Mouse (Mus musculus): ENCODE results near the gene Klf4. TPM values are rescaled to one million over a fixed set of nuclear protein-coding genes. Genes with fewer than 3 reads are reported as not detected.
A peak's percentile ranks its signal among the peaks of the same experiment; 100 is the strongest.

Klf4 gene
- polyA plus RNA-seq, 1 experiment from 2014 or later = 3.8 TPM

DNA sequence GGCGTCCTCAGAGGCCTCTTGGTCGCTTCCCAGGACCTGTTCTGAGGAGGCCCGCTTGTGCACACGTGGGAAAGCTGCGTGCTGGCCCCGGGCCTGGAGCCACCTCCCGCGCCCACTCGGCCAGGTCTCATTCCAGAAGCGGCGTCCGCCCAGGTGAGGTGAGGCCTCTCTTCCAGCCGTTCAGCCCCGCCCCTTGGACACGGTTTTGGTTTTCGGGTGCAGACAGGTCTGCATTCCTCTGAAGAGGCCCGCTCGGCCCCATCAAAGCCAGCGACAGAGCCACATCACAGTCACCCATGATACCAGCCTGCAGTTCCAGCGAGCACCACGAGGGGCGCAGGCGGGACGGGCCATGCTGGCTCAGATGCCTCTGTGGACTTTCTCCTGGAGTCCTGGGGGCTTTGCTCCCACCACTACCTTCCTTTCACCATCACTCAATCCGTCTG is 51.9 kb downstream of the Klf4 start:
- 12% methylated on average over 25 of the region's 25 CpGs for WGBS
- Histone ChIP-seq H3K27ac (replicated peaks) (no peak overlapping the region), H3K9me3 (no peaks in the 10 kb centered on the region), H3K4me1 (peaks cover 24% of the 10 kb centered on the region), H3K4me2 (peak overlapping the region; percentile 69), H3K27me3 (replicated peaks) (no peaks in the 10 kb centered on the region), H3K9ac (peak overlapping the region; percentile 74), H3K36me3 (no peaks in the 10 kb centered on the region), H3K4me3 (peak overlapping the region; percentile 36)
- no peak for ATAC-seq (ENCODE audit: extremely low read depth, insufficient number of reproducible peaks, low FRiP score, low TSS enrichment)

DNA sequence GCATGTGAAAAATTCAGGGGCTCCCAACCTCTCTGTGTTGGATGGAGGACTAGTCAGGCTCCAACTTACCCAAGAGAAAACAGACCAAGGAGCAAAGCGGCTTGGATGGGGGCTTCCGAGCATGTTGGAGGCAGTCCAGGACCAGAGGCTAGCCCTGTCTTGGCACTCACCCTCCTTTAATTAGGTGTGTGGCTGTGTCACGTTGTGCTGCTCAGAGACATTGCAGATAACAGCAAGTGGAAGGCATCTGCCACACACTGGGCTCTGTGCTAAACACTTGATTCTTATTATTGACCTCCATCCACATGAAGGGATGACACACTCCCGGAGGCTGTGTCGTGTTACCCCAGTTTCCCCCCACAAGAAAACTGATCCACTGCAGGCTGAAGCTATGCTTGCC is 53.9 kb downstream of the Klf4 start:
- no peak overlapping the region for H3K4me2 ChIP-seq
- no peak overlapping the region for H3K27ac ChIP-seq (replicated peaks)
- H3K9me3 ChIP-seq = no peaks in the 10 kb centered on the region
- no peaks in the 10 kb centered on the region for H3K27me3 ChIP-seq (replicated peaks)
- no peaks in the 10 kb centered on the region for H3K36me3 ChIP-seq
- no peak overlapping the region for H3K9ac ChIP-seq
- WGBS = 41% methylated on average over 5 of the region's 5 CpGs
- H3K4me3 ChIP-seq = no peak overlapping the region
- no peak for ATAC-seq (ENCODE audit: extremely low read depth, insufficient number of reproducible peaks, low FRiP score, low TSS enrichment)
- peaks cover 30% of the 10 kb centered on the region for H3K4me1 ChIP-seq

DNA sequence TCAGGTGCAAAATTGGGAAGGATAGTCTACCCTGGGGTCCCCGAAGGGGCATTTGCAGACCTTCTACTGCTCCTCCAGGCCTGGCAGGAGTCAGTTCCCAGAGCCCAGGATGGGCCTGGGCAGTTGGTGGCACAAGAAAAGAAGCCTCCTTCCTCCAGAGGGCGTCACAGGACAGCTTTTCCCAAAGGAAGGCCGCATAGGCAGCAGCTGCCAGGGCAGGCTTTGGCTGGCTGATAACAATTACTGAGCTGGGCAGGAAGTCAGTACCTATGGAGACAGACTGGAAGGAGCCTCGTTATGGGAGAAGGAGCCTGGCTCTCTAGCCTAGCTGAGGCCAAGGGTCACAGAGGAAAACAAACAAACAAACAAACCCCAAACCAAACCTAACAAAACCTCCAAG is 54.3 kb downstream of the Klf4 start:
- 24% methylated on average over 4 of the region's 4 CpGs for WGBS
- ATAC-seq (ENCODE audit: extremely low read depth, insufficient number of reproducible peaks, low FRiP score, low TSS enrichment) = no peak
- Histone ChIP-seq H3K9ac (no peak overlapping the region), H3K4me3 (no peak overlapping the region), H3K4me1 (peaks cover 30% of the 10 kb centered on the region), H3K9me3 (no peaks in the 10 kb centered on the region), H3K4me2 (no peak overlapping the region), H3K27ac (replicated peaks) (no peak overlapping the region), H3K36me3 (no peaks in the 10 kb centered on the region), H3K27me3 (replicated peaks) (no peaks in the 10 kb centered on the region)

DNA sequence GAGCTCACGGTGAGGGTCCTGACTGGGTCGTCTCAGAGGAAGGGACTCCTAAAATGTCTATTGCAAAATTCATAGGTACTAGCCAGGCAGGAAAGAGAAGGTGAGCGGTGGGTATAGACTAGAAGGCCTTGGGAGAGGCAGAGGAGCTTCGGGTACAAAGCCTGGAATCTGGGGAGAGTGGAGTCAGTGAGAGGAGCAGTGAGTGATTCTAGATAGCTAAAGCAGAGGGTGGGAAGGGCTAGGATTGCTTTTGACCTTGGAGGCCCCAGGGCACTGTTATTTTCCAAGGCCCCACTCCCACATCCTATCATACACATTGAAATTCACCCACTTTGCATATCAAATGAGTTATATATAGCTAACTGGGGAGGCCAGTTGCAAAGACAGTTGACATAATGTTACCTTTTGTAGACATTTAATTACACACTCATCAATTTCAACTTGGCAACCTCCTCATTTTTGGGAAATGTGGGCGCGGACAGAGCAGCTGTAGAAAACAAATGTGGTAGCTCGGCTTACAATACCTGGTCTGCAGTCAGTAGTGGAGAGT is 55.0 kb downstream of the Klf4 start:
- 69% methylated on average over 7 of the region's 7 CpGs for WGBS

More for the DNA sequence above, 55.0 kb downstream of the Klf4 start:
- no peak overlapping the region for H3K4me3 ChIP-seq
- no peaks in the 10 kb centered on the region for H3K27me3 ChIP-seq (replicated peaks)
- H3K9ac ChIP-seq = no peak overlapping the region
- peaks cover 31% of the 10 kb centered on the region for H3K4me1 ChIP-seq
- H3K9me3 ChIP-seq = no peaks in the 10 kb centered on the region
- ATAC-seq (ENCODE audit: extremely low read depth, insufficient number of reproducible peaks, low FRiP score, low TSS enrichment) = no peak
- H3K36me3 ChIP-seq = no peaks in the 10 kb centered on the region
- no peak overlapping the region for H3K27ac ChIP-seq (replicated peaks)
- H3K4me2 ChIP-seq = no peak overlapping the region

Other genes starting within 250 kb of the Klf4 start
- gene Rad23b, start 182.4 kb downstream of the Klf4 start, polyA plus RNA-seq (2015; fragmentation: Nextera tagmentation; extraction: Ambion mirVana) = 59.8 and 61.4 TPM in 2 replicates